Mouse (Mus musculus) embryonic facial prominence, embryonic 12.5 days (tissue): ENCODE measurements around the gene Ppp1cb. TPM values are rescaled to one million over a fixed set of nuclear protein-coding genes. Genes with fewer than 3 reads are reported as not detected.
A peak's percentile ranks its signal among the peaks of the same experiment; 100 is the strongest.

Experiments
- ATAC-seq: fragments of 200-750 bp; cut with Nextera tagmentation; 2 replicates; pipeline ENCODE4 v1.8.0; 2017; ENCODE audit not compliant: insufficient number of reproducible peaks, insufficient read depth, low FRiP score, low TSS enrichment
- H3K27ac ChIP-seq: fragments of 300-500 bp; sonication (generic); 2 replicates; pipeline ENCODE4 v1.5.1; 2016; ENCODE audit warnings: mild to moderate bottlenecking
- H3K27me3 ChIP-seq: fragments of 300-500 bp; sonication (generic); 2 replicates; pipeline ENCODE4 v1.6.1; 2016; ENCODE audit warnings: mild to moderate bottlenecking, moderate library complexity
- H3K36me3 ChIP-seq: fragments of 300-500 bp; sonication (generic); 2 replicates; pipeline ENCODE4 v1.6.1; 2016; ENCODE audit warnings: mild to moderate bottlenecking
- H3K4me1 ChIP-seq: fragments of 300-500 bp; sonication (generic); 2 replicates; pipeline ENCODE4 v1.6.1; 2016
- H3K4me2 ChIP-seq: fragments of 300-500 bp; sonication (generic); replicated peaks from 2 replicates; pipeline ENCODE4 v1.6.1; 2016; ENCODE audit warnings: mild to moderate bottlenecking, moderate library complexity
- H3K4me3 ChIP-seq: fragments of 300-500 bp; sonication (generic); 2 replicates; pipeline ENCODE4 v1.5.1; 2016; ENCODE audit warnings: mild to moderate bottlenecking
- H3K9ac ChIP-seq: fragments of 300-500 bp; sonication (generic); 2 replicates; pipeline ENCODE4 v1.6.1; 2016; ENCODE audit warnings: mild to moderate bottlenecking, moderate library complexity
- H3K9me3 ChIP-seq: fragments of 300-500 bp; sonication (generic); 2 replicates; pipeline ENCODE4 v1.6.1; 2016; ENCODE audit warnings: mild to moderate bottlenecking, moderate library complexity
- WGBS: fragments of 180-500 bp; shearing (Covaris S2); methylation state at CpG from one replicate; pipeline ENCODE4 v1.1.7; 2016; 5-methylcytosine and 5-hydroxymethylcytosine counted together
- polyA plus RNA-seq: library from polyadenylated mRNA; unstranded; fragments of >200 nt; fragmentation: Nextera tagmentation; extraction: Ambion mirVana; gene quantifications from 2 replicates; pipeline ENCODE4 v1.2.1, GENCODE M21; 2016

Ppp1cb gene
- polyA plus RNA-seq, 1 experiment from 2014 or later: 199 TPM

- no peaks in the 10 kb centered on the region for H3K27me3 ChIP-seq
- H3K4me3 ChIP-seq: no peak overlapping the region
- H3K4me2 ChIP-seq: no peak overlapping the region
- no peak overlapping the region for H3K9ac ChIP-seq
- H3K27ac ChIP-seq: no peak overlapping the region
- ATAC-seq: no peak
- no peaks in the 10 kb centered on the region for H3K4me1 ChIP-seq
- H3K9me3 ChIP-seq: no peaks in the 10 kb centered on the region
- H3K36me3 ChIP-seq: no peaks in the 10 kb centered on the region
These were observed 11.8 kb upstream of the Ppp1cb start for GRCm38 (mm10) chr5:32446810-32447209.

- Histone ChIP-seq H3K9ac (peak overlapping the region; percentile 98), H3K27ac (peak overlapping the region; percentile 98), H3K4me1 (peaks cover 2% of the 10 kb centered on the region; the same call in 1 of the 2 replicates), H3K9me3 (no peaks in the 10 kb centered on the region), H3K4me3 (peak overlapping the region; percentile 86), H3K27me3 (no peaks in the 10 kb centered on the region), H3K36me3 (no peaks in the 10 kb centered on the region), H3K4me2 (peak overlapping the region; percentile 53; the same call in 1 of the 2 replicates)
- peak; percentile 71 for ATAC-seq
- WGBS: under 1% methylated on average over 35 of the region's 63 CpGs
These were observed 723 bp downstream of the Ppp1cb start for GRCm38 (mm10) chr5:32459251-32459881.

GRCm38 (mm10) chr5:32459882-32460751 is 1.5 kb downstream of the Ppp1cb start:
- no peaks in the 10 kb centered on the region for H3K27me3 ChIP-seq
- no peak for ATAC-seq
- WGBS: under 1% methylated on average over 19 of the region's 19 CpGs

GRCm38 (mm10) chr5:32460973-32461372 is 2.3 kb downstream of the Ppp1cb start:
- H3K4me1 ChIP-seq: peaks cover 2% of the 10 kb centered on the region; the same call in 1 of the 2 replicates
- no peak overlapping the region for H3K9ac ChIP-seq
- H3K27me3 ChIP-seq: no peaks in the 10 kb centered on the region
- no peaks in the 10 kb centered on the region for H3K36me3 ChIP-seq
- H3K4me2 ChIP-seq: peak overlapping the region; percentile 43
- whole genome bisulfite sequencing: 54% methylated on average over 2 of the region's 2 CpGs
- no peaks in the 10 kb centered on the region for H3K9me3 ChIP-seq
- H3K27ac ChIP-seq: no peak overlapping the region
- no peak for ATAC-seq
- 0 out of 2 replicates have a peak overlapping the region, but pooled peaks have one; percentile 21 for H3K4me3 ChIP-seq

More at GRCm38 (mm10) chr5:32459882-32460751, 1.5 kb downstream of the Ppp1cb start:
- Histone ChIP-seq H3K4me1 (peaks cover 2% of the 10 kb centered on the region; the same call in 1 of the 2 replicates), H3K27ac (peak overlapping the region; percentile 98), H3K36me3 (no peaks in the 10 kb centered on the region), H3K9ac (peak overlapping the region; percentile 98), H3K4me3 (peak overlapping the region; percentile 86), H3K4me2 (peak overlapping the region; percentile 53), H3K9me3 (no peaks in the 10 kb centered on the region)

GRCm38 (mm10) chr5:32472332-32473028 is 13.8 kb downstream of the Ppp1cb start:
- H3K36me3 ChIP-seq: no peaks in the 10 kb centered on the region
- no peak overlapping the region for H3K27ac ChIP-seq
- H3K27me3 ChIP-seq: no peaks in the 10 kb centered on the region
- no peaks in the 10 kb centered on the region for H3K4me1 ChIP-seq
- H3K9me3 ChIP-seq: no peaks in the 10 kb centered on the region
- no peak for ATAC-seq
- H3K4me3 ChIP-seq: no peak overlapping the region
- 84% methylated on average over 4 of the region's 4 CpGs for WGBS
- H3K9ac ChIP-seq: no peak overlapping the region
- H3K4me2 ChIP-seq: no peak overlapping the region

GRCm38 (mm10) chr5:32473029-32473352 is 14.3 kb downstream of the Ppp1cb start:
- Histone ChIP-seq H3K36me3 (no peaks in the 10 kb centered on the region), H3K9ac (no peak overlapping the region), H3K4me2 (no peak overlapping the region), H3K27ac (no peak overlapping the region), H3K9me3 (no peaks in the 10 kb centered on the region), H3K4me3 (no peak overlapping the region), H3K4me1 (no peaks in the 10 kb centered on the region), H3K27me3 (no peaks in the 10 kb centered on the region)
- WGBS: 83% methylated on average over 2 of the region's 2 CpGs
- ATAC-seq: no peak

GRCm38 (mm10) chr5:32476501-32476900 is 17.9 kb downstream of the Ppp1cb start:
- no peak overlapping the region for H3K27ac ChIP-seq
- no peaks in the 10 kb centered on the region for H3K9me3 ChIP-seq
- no peak for ATAC-seq
- no peak overlapping the region for H3K9ac ChIP-seq
- no peak overlapping the region for H3K4me2 ChIP-seq
- no peak overlapping the region for H3K4me3 ChIP-seq
- H3K27me3 ChIP-seq: no peaks in the 10 kb centered on the region
- H3K4me1 ChIP-seq: no peaks in the 10 kb centered on the region
- H3K36me3 ChIP-seq: peaks cover 28% of the 10 kb centered on the region

- ATAC-seq: no peak
- no peak overlapping the region for H3K4me2 ChIP-seq
- peaks cover 34% of the 10 kb centered on the region for H3K36me3 ChIP-seq
- H3K4me3 ChIP-seq: no peak overlapping the region
- no peaks in the 10 kb centered on the region for H3K9me3 ChIP-seq
- no peak overlapping the region for H3K9ac ChIP-seq
- 85% methylated on average over 4 of the region's 4 CpGs for WGBS
- no peak overlapping the region for H3K27ac ChIP-seq
- H3K27me3 ChIP-seq: no peaks in the 10 kb centered on the region
- no peaks in the 10 kb centered on the region for H3K4me1 ChIP-seq
These were observed 20.3 kb downstream of the Ppp1cb start for GRCm38 (mm10) chr5:32478972-32479371.

GRCm38 (mm10) chr5:32485430-32485829 is 26.8 kb downstream of the Ppp1cb start:
- ATAC-seq: no peak
- H3K4me3 ChIP-seq: no peak overlapping the region
- WGBS: 94% methylated on average over 3 of the region's 3 CpGs
- H3K9ac ChIP-seq: no peak overlapping the region
- no peaks in the 10 kb centered on the region for H3K4me1 ChIP-seq
- no peaks in the 10 kb centered on the region for H3K9me3 ChIP-seq
- no peak overlapping the region for H3K27ac ChIP-seq
- H3K36me3 ChIP-seq: peaks cover 69% of the 10 kb centered on the region
- no peaks in the 10 kb centered on the region for H3K27me3 ChIP-seq
- no peak overlapping the region for H3K4me2 ChIP-seq

- peaks cover 66% of the 10 kb centered on the region for H3K36me3 ChIP-seq
- no peaks in the 10 kb centered on the region for H3K27me3 ChIP-seq
- H3K4me1 ChIP-seq: no peaks in the 10 kb centered on the region
- H3K27ac ChIP-seq: no peak overlapping the region
- H3K9ac ChIP-seq: no peak overlapping the region
- no peak overlapping the region for H3K4me3 ChIP-seq
- H3K4me2 ChIP-seq: no peak overlapping the region
- no peak for ATAC-seq
- H3K9me3 ChIP-seq: no peaks in the 10 kb centered on the region
- WGBS: 88% methylated on average over 2 of the region's 2 CpGs
These were observed 29.4 kb downstream of the Ppp1cb start for GRCm38 (mm10) chr5:32488044-32488443.

GRCm38 (mm10) chr5:32494084-32494700 is 35.5 kb downstream of the Ppp1cb start:
- WGBS: 84% methylated on average over 3 of the region's 3 CpGs
- 0 out of 2 replicates have a peak, but pooled peaks cover 4% of the 10 kb centered on the region for H3K9me3 ChIP-seq
- no peak overlapping the region for H3K4me3 ChIP-seq
- H3K36me3 ChIP-seq: peaks cover 43% of the 10 kb centered on the region
- H3K9ac ChIP-seq: no peak overlapping the region
- no peak overlapping the region for H3K27ac ChIP-seq
- no peak for ATAC-seq
- H3K27me3 ChIP-seq: no peaks in the 10 kb centered on the region
- no peaks in the 10 kb centered on the region for H3K4me1 ChIP-seq
- H3K4me2 ChIP-seq: no peak overlapping the region
